Mouse (Mus musculus) G1E (cell line): ENCODE data around the gene Nid1. TPM values are rescaled to one million over a fixed set of nuclear protein-coding genes. Genes with fewer than 3 reads are reported as not detected.

Source experiments
- ATAC-seq: 2 replicates; pipeline ENCODE4 v1.8.0; 2016; ENCODE audit warnings: mild to moderate bottlenecking; ENCODE audit not compliant: insufficient number of reproducible peaks, poor library complexity, low FRiP score, severe bottlenecking; ENCODE audit errors: extremely low read depth
- DNase-seq: peaks from one replicate; pipeline ENCODE4 v3.0.0; 2012; ENCODE audit warnings: low spot score
- H3K27me3 ChIP-seq: 2 replicates; pipeline ENCODE4 v1.6.1; 2012; ENCODE audit warnings: mild to moderate bottlenecking, low read length, inconsistent platforms; ENCODE audit not compliant: insufficient read depth
- H3K36me3 ChIP-seq: replicated peaks from 2 replicates; pipeline ENCODE3; 2012; ENCODE audit warnings: mild to moderate bottlenecking, inconsistent platforms
- H3K4me1 ChIP-seq: 2 replicates; pipeline ENCODE4 v1.6.1; 2012; ENCODE audit warnings: low read depth, low read length, inconsistent platforms, mixed read lengths; ENCODE audit not compliant: insufficient read depth
- H3K4me3 ChIP-seq: 2 replicates; pipeline ENCODE4 v1.5.1; 2012; ENCODE audit warnings: low read depth, mild to moderate bottlenecking, inconsistent platforms, low read length, moderate library complexity, mixed read lengths
- H3K9me3 ChIP-seq: replicated peaks from 2 replicates; pipeline ENCODE4 v1.6.1; 2012; ENCODE audit warnings: inconsistent platforms
- CTCF ChIP-seq: IDR thresholded peaks from 2 replicates; pipeline ENCODE4 v1.5.1; 2012; ENCODE audit warnings: low read depth, low read length, inconsistent platforms, mixed read lengths
- GATA1 ChIP-seq: IDR thresholded peaks from 2 replicates; pipeline ENCODE4 v1.6.1; 2012; ENCODE audit warnings: borderline replicate concordance, low read length, inconsistent platforms, mixed read lengths
- GATA2 ChIP-seq: IDR thresholded peaks from 2 replicates; pipeline ENCODE4 v1.6.1; 2012; ENCODE audit warnings: low read depth, low read length, inconsistent platforms, borderline replicate concordance
- POLR2AphosphoS5 ChIP-seq: IDR thresholded peaks from 2 replicates; pipeline ENCODE4 v1.6.1; 2012; ENCODE audit warnings: low read depth, low read length, inconsistent platforms; ENCODE audit not compliant: insufficient replicate concordance
- TAL1 ChIP-seq: conservative IDR thresholded peaks from 2 replicates; pipeline ENCODE4 v1.6.1; 2012; ENCODE audit warnings: low read depth, low read length, inconsistent platforms, mixed read lengths
- polyA plus RNA-seq: library from polyadenylated mRNA; stranded (reverse); fragments of >175 nt; gene quantifications from 2 replicates; pipeline ENCODE4 v1.2.3, GENCODE M21; 2012
- total RNA-seq, 2 experiments: library from RNA; stranded (forward) in 1 of 2; stranded (reverse) in 1 of 2; fragments of 200-1000 nt in 1 of 2; fragments of >200 nt in 1 of 2; fragmentation: Nextera tagmentation in 1 of 2; gene quantifications; 2 replicates each; pipeline ENCODE4 v1.2.3; 2014 to 2017

The Nid1 gene
- total and polyA plus RNA-seq, 3 experiments: 0.11 TPM; not detected in 2

DNA sequence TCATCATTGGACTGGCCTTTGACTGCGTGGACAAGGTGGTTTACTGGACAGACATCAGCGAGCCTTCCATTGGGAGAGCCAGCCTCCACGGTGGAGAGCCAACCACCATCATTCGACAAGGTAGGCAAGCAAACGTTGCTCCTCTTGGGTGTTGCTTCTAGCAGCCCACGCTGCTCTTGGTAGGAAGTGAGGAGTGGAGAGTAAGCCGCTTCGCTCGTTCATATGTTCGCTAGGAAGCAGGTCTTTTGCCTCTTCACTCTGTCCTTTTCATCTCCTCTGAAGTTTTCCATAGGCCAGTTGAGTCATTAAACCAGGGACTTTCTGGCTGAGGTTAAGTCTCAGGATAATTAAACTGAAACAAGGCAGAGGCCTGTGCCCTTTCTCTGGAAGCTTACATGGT, 65.1 kb downstream of the Nid1 start:
- Histone ChIP-seq H3K4me1 (no peaks in the 10 kb centered on the region), H3K4me3 (no peak overlapping the region), H3K27me3 (peaks cover 12% of the 10 kb centered on the region), H3K36me3 (no peaks in the 10 kb centered on the region), H3K9me3 (no peaks in the 10 kb centered on the region)
- DNase-seq: no peak
- TF ChIP-seq TAL1 (no peak), GATA1 (no peak), GATA2 (no peak), CTCF (no peak), POLR2AphosphoS5 (no peak)
- no peak for ATAC-seq

DNA sequence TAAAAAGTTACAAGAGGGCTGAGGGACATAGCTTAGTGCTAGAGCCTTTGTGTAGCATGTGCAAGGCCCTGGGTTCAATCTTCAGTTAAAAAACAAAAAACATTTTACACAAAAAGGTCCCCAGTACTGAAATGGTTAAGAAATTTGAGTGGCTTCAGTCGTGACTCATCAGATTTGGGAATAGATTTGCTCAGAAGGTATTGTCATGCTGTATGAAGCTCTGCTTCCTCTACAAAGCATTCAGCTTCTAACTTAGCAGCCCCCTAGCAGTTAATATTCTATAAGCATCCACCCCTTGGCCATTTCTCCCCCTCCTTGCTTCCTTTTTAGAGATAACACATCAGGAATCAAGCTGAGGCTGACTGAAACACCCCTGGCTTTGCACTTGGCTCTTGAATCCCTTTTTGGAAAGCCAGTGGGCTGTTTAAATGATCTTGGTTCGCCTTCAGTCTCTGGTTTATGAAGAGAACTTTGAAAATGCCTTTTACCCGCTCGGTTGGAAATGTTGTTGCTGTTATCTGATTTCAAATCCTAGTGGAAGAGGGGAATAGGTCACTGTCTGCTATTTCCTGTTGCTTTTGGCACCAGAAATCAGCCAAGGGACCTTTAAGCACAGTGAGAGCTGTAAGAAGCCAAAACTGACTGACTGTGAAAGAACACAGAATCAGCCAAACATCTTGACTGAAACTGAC, 66.5 kb downstream of the Nid1 start:
- TF ChIP-seq TAL1: no peak
- TF ChIP-seq CTCF: no peak
- TF ChIP-seq GATA2: no peak
- TF ChIP-seq POLR2AphosphoS5: no peak
- no peak for TF ChIP-seq GATA1
- Histone ChIP-seq H3K27me3 (peaks cover 12% of the 10 kb centered on the region), H3K9me3 (no peaks in the 10 kb centered on the region), H3K4me1 (no peaks in the 10 kb centered on the region), H3K4me3 (no peak overlapping the region), H3K36me3 (no peaks in the 10 kb centered on the region)
- DNase-seq (no peak), ATAC-seq (no peak)

DNA sequence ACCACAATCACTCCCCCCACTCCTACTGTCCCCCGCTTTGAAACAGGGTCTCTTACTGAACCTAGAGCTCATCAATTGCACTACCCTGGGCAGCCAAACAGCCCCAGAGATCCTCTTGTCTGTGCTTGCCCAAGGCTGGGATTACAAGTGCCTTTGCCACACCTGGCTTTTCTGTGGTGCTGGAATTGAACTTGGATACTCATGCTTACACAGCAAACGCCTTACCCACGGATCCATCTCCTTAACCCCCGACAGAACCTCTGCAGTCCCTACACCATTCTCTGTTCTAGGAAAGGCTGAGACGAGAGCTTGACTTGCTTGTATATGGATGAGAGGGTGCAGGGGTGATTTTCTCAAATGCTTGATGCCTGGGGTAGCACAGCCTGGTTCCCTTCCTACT, 67.7 kb downstream of the Nid1 start:
- no peak for ATAC-seq

DNA sequence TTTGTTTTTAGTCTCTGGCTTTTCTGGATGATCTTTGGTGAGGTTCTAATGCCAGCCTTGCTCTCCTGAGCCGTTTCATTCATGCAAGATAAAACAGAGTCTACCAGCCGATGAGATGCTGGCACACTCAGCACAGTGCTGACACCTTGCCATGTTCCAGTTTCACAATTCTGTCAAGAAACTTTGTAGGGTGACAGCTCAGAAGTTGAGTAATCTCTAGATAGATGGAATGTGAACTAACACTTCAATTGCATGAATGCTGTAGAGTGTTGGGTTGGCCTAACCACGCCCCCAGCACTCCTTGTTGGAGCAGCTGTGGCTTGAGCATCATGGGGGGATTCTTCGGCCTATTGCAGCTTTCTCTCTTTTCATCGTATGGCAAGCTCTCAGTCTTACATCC, 69.2 kb downstream of the Nid1 start:
- ATAC-seq (no peak), DNase-seq (no peak)
- H3K4me1 ChIP-seq: no peaks in the 10 kb centered on the region
- no peaks in the 10 kb centered on the region for H3K36me3 ChIP-seq
- no peak for TF ChIP-seq TAL1
- no peak for TF ChIP-seq CTCF
- TF ChIP-seq POLR2AphosphoS5: no peak
- no peak for TF ChIP-seq GATA2
- TF ChIP-seq GATA1: no peak
- H3K9me3 ChIP-seq: no peaks in the 10 kb centered on the region
- peaks cover 12% of the 10 kb centered on the region for H3K27me3 ChIP-seq
- no peak overlapping the region for H3K4me3 ChIP-seq

More for the DNA sequence above, 67.7 kb downstream of the Nid1 start:
- no peaks in the 10 kb centered on the region for H3K4me1 ChIP-seq
- H3K27me3 ChIP-seq: peaks cover 12% of the 10 kb centered on the region
- no peaks in the 10 kb centered on the region for H3K36me3 ChIP-seq
- no peak for DNase-seq
- no peak overlapping the region for H3K4me3 ChIP-seq
- TF ChIP-seq GATA1: no peak
- no peak for TF ChIP-seq GATA2
- TF ChIP-seq CTCF: no peak
- no peak for TF ChIP-seq POLR2AphosphoS5
- no peak for TF ChIP-seq TAL1
- no peaks in the 10 kb centered on the region for H3K9me3 ChIP-seq

DNA sequence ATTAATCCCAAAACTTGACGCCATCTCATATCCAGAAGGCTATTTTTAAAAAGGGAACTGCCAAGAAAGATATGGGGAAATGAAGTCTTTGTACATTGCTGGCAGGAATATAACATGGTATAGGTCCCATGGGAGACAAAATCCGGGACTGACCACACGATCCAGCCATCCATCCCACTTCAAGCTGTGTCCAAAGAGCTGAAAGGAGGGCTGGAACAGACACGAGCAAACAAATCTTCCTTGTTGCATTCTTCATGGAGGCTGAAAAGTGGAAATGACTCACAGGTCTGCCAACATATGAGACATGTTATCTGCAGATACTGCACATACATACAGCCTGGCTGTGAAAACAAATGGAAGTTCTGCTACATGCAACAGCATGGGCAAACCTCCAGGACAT, 77.5 kb downstream of the Nid1 start:
- H3K4me1 ChIP-seq: no peaks in the 10 kb centered on the region
- no peaks in the 10 kb centered on the region for H3K36me3 ChIP-seq
- no peak for DNase-seq
- no peaks in the 10 kb centered on the region for H3K9me3 ChIP-seq
- no peak for TF ChIP-seq CTCF
- TF ChIP-seq POLR2AphosphoS5: no peak
- TF ChIP-seq GATA1: no peak
- TF ChIP-seq GATA2: no peak
- TF ChIP-seq TAL1: no peak
- H3K4me3 ChIP-seq: no peak overlapping the region
- ATAC-seq: no peak
- no peaks in the 10 kb centered on the region for H3K27me3 ChIP-seq

DNA sequence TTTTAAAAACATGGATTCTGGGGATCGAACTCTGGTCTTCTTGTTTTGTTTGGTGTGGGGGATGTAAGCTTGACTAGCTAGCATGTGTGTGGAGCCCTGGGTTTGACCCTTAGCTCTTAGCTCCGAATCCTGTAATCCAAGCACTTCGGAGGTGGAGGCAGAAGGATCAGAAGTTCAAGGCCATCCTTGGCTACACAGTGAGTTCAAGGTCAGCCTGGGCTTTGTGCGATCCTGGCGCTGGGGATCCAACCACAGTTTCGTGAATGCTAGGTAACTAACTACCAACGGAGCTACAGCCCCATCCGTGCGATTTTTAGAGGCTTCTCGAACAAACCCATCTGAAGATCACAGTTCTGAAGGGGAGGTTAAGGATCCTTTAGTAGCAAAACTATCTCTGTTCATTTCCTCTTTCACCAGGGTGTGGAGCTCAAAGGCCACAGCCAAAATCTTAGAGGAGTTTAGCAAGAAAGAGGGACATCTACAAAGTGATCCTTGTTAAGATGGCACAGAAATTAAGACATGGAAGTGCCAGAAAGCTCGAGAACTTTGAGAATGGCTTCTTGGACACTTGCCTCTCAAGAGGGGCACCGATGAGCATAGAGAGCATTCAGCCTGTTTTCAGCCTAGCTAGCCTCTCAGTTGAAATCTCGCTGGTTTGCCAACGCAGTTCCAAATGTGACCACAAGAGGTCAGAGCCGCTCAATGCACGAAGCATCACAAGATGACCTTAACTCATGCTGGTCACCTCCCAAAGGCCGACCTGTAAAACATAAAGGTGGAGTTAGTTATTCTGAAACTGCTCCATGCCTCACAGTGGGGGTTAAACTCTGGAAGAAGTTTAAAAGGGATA, 79.2 kb downstream of the Nid1 start:
- no peaks in the 10 kb centered on the region for H3K27me3 ChIP-seq
- no peaks in the 10 kb centered on the region for H3K36me3 ChIP-seq
- no peak overlapping the region for H3K4me3 ChIP-seq
- no peak for TF ChIP-seq GATA2
- TF ChIP-seq POLR2AphosphoS5: no peak
- TF ChIP-seq CTCF: peak; percentile 92
- H3K4me1 ChIP-seq: no peaks in the 10 kb centered on the region
- ATAC-seq (no peak), DNase-seq (peak; percentile 13)
- no peaks in the 10 kb centered on the region for H3K9me3 ChIP-seq
